Mouse (Mus musculus): ENCODE data around the gene Apol8.
"Not testable (repeated sequence)": the region's sequence is repeated elsewhere in the genome, so short reads cannot be mapped to it uniquely, and the experiment has no call there.

DNA sequence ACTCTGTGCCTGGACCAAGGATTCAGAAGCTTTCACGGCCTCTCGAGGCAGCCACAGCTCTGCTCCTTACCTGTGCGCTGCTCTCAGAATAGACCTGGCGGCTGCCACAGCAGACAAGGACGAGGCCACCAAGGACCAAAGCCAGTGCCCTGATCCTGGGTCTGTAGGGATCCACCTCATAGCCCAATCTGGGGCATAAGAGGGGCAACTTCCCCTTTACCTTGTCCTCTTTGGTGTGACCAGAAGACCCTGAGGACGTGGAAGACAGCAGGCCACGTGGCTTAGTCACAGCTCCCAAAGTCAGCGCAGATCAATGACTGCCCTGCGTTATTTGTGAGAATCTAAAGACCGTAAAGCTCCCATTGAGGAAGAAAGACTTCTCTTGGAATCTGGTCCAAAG, 24.0 kb downstream of the Apol8 start:
- not testable (repeated sequence) for TF ChIP-seq CTCF, POLR2A (IDR thresholded peaks at IDR 0.05; ENCODE audit: extremely low read depth, insufficient read depth, low read length)
